ENCODE assay signal across 8 mouse cellular contexts in the genomic region with DNA sequence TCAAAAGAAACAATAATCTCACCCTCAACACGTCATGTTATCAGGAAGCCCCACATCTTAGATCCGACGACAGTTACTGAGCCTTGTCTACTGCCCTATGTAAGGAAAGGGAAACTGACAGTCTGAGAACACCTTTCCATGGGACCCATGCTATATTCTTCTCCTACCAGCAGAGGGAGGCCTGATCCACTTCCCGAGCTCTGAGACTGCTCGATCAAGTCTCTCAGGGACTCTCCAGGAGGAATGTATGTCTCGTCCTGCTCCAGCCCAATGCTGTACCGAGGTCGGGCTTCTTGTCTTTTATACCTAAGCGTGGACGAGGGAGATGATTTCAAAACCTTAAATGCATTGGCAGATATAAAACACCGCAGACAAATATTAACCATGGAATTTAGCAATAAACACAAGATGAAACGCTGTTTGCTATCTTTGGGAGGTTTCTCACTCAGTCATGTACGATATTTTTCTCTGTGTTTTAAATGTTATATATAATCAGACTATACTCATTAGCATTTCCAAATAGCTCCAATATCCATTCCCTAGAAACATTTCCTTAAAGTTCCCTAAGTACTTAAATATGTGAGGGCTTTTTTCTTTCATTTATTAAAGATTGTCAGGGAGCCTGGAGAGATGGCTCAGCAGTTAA.
DNase-seq lines count a peak whose midpoint lies in the region; ATAC-seq and TF ChIP-seq lines count a peak whose summit lies in the region.

No protein-coding gene starts in this region.

- no peaks in the 10 kb centered on the region for H3K27me3 ChIP-seq in intestine, embryonic 16.5 days (replicated peaks; ENCODE audit: control insufficient read depth, insufficient read depth, low read length)
- H3K27me3 ChIP-seq in limb, embryonic 13.5 days: 0 out of 2 replicates have a peak, but pooled peaks cover 5% of the 10 kb centered on the region
- no peaks in the 10 kb centered on the region for H3K27me3 ChIP-seq in midbrain, postnatal 0 days (ENCODE audit: insufficient read depth, low read length)

- peak; percentile 95 for TF ChIP-seq CTCF in midbrain, postnatal 0 days (IDR thresholded peaks at IDR 0.05)

- H3K4me1 ChIP-seq in intestine, embryonic 16.5 days (ENCODE audit: control insufficient read depth, insufficient read depth, low read length): no peaks in the 10 kb centered on the region
- H3K4me1 ChIP-seq in limb, embryonic 13.5 days: no peaks in the 10 kb centered on the region
- H3K4me1 ChIP-seq in midbrain, postnatal 0 days (ENCODE audit: insufficient read depth, low read length): no peaks in the 10 kb centered on the region

- WGBS in intestine, embryonic 16.5 days: 17% methylated on average over 13 of the region's 13 CpGs
- 22% methylated on average over 13 of the region's 13 CpGs for WGBS in limb, embryonic 13.5 days
- 22% methylated on average over 13 of the region's 13 CpGs for WGBS in midbrain, postnatal 0 days

- H3K4me3 ChIP-seq in intestine, embryonic 16.5 days (ENCODE audit: low read length): no peak overlapping the region
- H3K4me3 ChIP-seq in limb, embryonic 13.5 days: no peak overlapping the region
- H3K4me3 ChIP-seq in midbrain, postnatal 0 days (ENCODE audit: low read depth, low read length): no peak overlapping the region

- H3K9ac ChIP-seq in intestine, embryonic 16.5 days (ENCODE audit: low read depth, low read length): no peak overlapping the region
- no peak overlapping the region for H3K9ac ChIP-seq in limb, embryonic 13.5 days
- no peak overlapping the region for H3K9ac ChIP-seq in midbrain, postnatal 0 days (replicated peaks; ENCODE audit: low read length, poor library complexity, severe bottlenecking)

- peak; percentile 88 for ATAC-seq in intestine, embryonic 16.5 days
- ATAC-seq in limb, embryonic 13.5 days (ENCODE audit: low FRiP score, low read depth): peak; percentile 66
- ATAC-seq in midbrain, postnatal 0 days (ENCODE audit: low FRiP score): peak; percentile 81

- no peak overlapping the region for H3K4me2 ChIP-seq in intestine, embryonic 16.5 days (ENCODE audit: low read depth, low read length)
- peak overlapping the region; percentile 31; the same call in 1 of the 2 replicates for H3K4me2 ChIP-seq in limb, embryonic 13.5 days (replicated peaks)
- H3K4me2 ChIP-seq in midbrain, postnatal 0 days (ENCODE audit: low read depth, low read length, poor library complexity, severe bottlenecking): peak overlapping the region; percentile 19

- H3K36me3 ChIP-seq in intestine, embryonic 16.5 days (ENCODE audit: control insufficient read depth, insufficient read depth, low read length): no peaks in the 10 kb centered on the region
- no peaks in the 10 kb centered on the region for H3K36me3 ChIP-seq in limb, embryonic 13.5 days
- no peaks in the 10 kb centered on the region for H3K36me3 ChIP-seq in midbrain, postnatal 0 days (ENCODE audit: insufficient read depth, low read length)

- no peak overlapping the region for H3K27ac ChIP-seq in intestine, embryonic 16.5 days (ENCODE audit: low read length)
- no peak overlapping the region for H3K27ac ChIP-seq in limb, embryonic 13.5 days
- H3K27ac ChIP-seq in midbrain, postnatal 0 days (ENCODE audit: low read depth, low read length): no peak overlapping the region

- no peaks in the 10 kb centered on the region for H3K9me3 ChIP-seq in intestine, embryonic 16.5 days (ENCODE audit: control insufficient read depth, low read length)
- H3K9me3 ChIP-seq in limb, embryonic 13.5 days: no peaks in the 10 kb centered on the region
- no peaks in the 10 kb centered on the region for H3K9me3 ChIP-seq in midbrain, postnatal 0 days (ENCODE audit: low read length)

- DNase-seq in 3134 (ENCODE audit: extremely low read depth, insufficient read length, low spot score): peak; percentile 7
- DNase-seq in Muller cell, postnatal 12 days (ENCODE audit: inconsistent ontology term): peak; percentile 50
- peak; percentile 75 to 76 for DNase-seq in cerebellum, postnatal 10 days
- DNase-seq in frontal cortex, postnatal 14 days (ENCODE audit: low spot score in 2 of 2): peak; percentile 15 to 53
- peak; percentile 80 for DNase-seq in midbrain, postnatal 0 days (ENCODE audit: low spot score)
- DNase-seq in telencephalon, adult 2 months (ENCODE audit: low read depth, low spot score): peak; percentile 34

Comparison
In these comparisons a context has a peak if more than half of its experiments do, and no peak if none do; other contexts are left out.
1. DNase-seq: peak in every context shown above with its lines; median percentile 80 in midbrain, postnatal 0 days; 76 in cerebellum, postnatal 10 days; 50 in Muller cell, postnatal 12 days; 34 in frontal cortex, postnatal 14 days; 34 in telencephalon, adult 2 months; 7 in 3134.